Mouse (Mus musculus): ENCODE measurements around the gene Ush1c.

GRCm38 (mm10) chr7:46157746-46158145 is 80.6 kb downstream of the Ush1c start:
- TF ChIP-seq RCOR1 (conservative IDR thresholded peaks at IDR 0.05; ENCODE audit: low read depth, low read length) = no peak
- TF ChIP-seq CTCF (conservative IDR thresholded peaks at IDR 0.05 in 1 of 2, IDR thresholded peaks at IDR 0.05 in 1 of 2; ENCODE audit: low read depth in 2 of 2, low read length in 2 of 2) = no peak
- no peak for TF ChIP-seq GABPA (IDR thresholded peaks at IDR 0.05; ENCODE audit: insufficient replicate concordance, low read depth, low read length)
- TF ChIP-seq CHD2 (IDR thresholded peaks at IDR 0.05; ENCODE audit: low read length) = no peak
- no peak for TF ChIP-seq HCFC1 (IDR thresholded peaks at IDR 0.05; ENCODE audit: low read depth, low read length)
- no peak for TF ChIP-seq POLR2A (IDR thresholded peaks at IDR 0.05; ENCODE audit: low read depth, low read length)
- TF ChIP-seq TCF12 (IDR thresholded peaks at IDR 0.05; ENCODE audit: low read depth, low read length) = no peak
- TF ChIP-seq MAFK (IDR thresholded peaks at IDR 0.05; ENCODE audit: insufficient replicate concordance, low read length) = no peak
- TF ChIP-seq MAX (IDR thresholded peaks at IDR 0.05; ENCODE audit: low read length) = no peak
- no peak for TF ChIP-seq MYC (IDR thresholded peaks at IDR 0.05; ENCODE audit: low read depth, low read length)
- no peak for TF ChIP-seq PAX5 (IDR thresholded peaks at IDR 0.05; ENCODE audit: low read length)

Measured in CH12.LX (cell line).